Mouse (Mus musculus) myocyte (in vitro differentiated cells): Measurements from ENCODE around the gene Mical2.

ENCODE experiments used
- CEBPB ChIP-seq: IDR thresholded peaks from 2 replicates; pipeline ENCODE4 v1.6.1; 2011; ENCODE audit warnings: mild to moderate bottlenecking, moderate library complexity; ENCODE audit not compliant: poor library complexity, insufficient read depth, severe bottlenecking
- MAX ChIP-seq: IDR thresholded peaks from one replicate; pipeline ENCODE4 v1.6.1; 2011; ENCODE audit warnings: low read depth, mild to moderate bottlenecking, control low read depth
- MYOD1 ChIP-seq, 3 experiments: IDR thresholded peaks; one replicate each; pipeline ENCODE4 v1.6.1; 2011; ENCODE audit warnings: control low read depth in 2 of 3, low read depth in 2 of 3, mild to moderate bottlenecking in 2 of 3, moderate library complexity in 1 of 3; ENCODE audit not compliant: insufficient read length in 2 of 3, control insufficient read depth in 1 of 3
- MYOG ChIP-seq, 3 experiments: IDR thresholded peaks; one replicate each; pipeline ENCODE4 v1.6.1; 2011; ENCODE audit warnings: control low read depth in 2 of 3, low read depth in 2 of 3, mild to moderate bottlenecking in 2 of 3; ENCODE audit not compliant: insufficient read length in 2 of 3, control insufficient read depth in 1 of 3, insufficient read depth in 1 of 3
- POLR2A ChIP-seq: IDR thresholded peaks from one replicate; pipeline ENCODE4 v1.6.1; 2011; ENCODE audit warnings: low read depth, mild to moderate bottlenecking, control low read depth, moderate library complexity; ENCODE audit not compliant: insufficient read length
- POLR2AphosphoS2 ChIP-seq: IDR thresholded peaks from one replicate; pipeline ENCODE4 v1.6.1; 2011; ENCODE audit warnings: low read depth, control low read depth; ENCODE audit not compliant: insufficient read length
- REST ChIP-seq: IDR thresholded peaks from one replicate; pipeline ENCODE4 v1.6.1; 2011; ENCODE audit warnings: mild to moderate bottlenecking, control low read depth, moderate library complexity; ENCODE audit not compliant: insufficient read depth, insufficient read length
- SRF ChIP-seq: IDR thresholded peaks from one replicate; pipeline ENCODE4 v1.6.1; 2011; ENCODE audit warnings: low read depth; ENCODE audit not compliant: control insufficient read depth, insufficient read length
- TCF12 ChIP-seq: IDR thresholded peaks from one replicate; pipeline ENCODE4 v1.6.1; 2011; ENCODE audit warnings: mild to moderate bottlenecking, control low read depth; ENCODE audit not compliant: poor library complexity, insufficient read depth, severe bottlenecking
- USF1 ChIP-seq: IDR thresholded peaks from one replicate; pipeline ENCODE4 v1.6.1; 2011; ENCODE audit warnings: low read depth, mild to moderate bottlenecking, control low read depth, moderate library complexity

DNA sequence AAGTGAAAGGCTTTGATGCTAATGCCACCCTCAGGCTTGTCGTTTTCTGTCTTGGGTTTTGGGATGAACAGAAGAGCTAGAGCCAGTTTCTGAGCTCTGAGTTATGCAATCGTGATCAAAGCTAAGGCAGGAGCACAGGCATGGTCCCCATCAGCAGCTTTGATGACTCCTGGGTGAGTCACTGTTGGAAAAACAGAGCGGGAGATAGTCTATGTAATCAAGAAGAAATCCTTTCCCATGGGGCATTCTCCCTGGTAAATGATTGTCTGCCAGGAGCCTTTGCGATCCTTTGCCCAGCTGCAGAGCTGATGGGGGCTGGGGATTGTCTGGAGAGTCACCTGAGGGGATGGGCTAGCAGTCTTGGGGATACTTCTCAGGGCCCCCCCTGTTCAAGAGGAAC lies 23.5 kb upstream of the Mical2 start:
- TF ChIP-seq POLR2A (no peak), USF1 (no peak), POLR2AphosphoS2 (no peak), MYOD1 (IDR thresholded peaks at IDR 0.05; ENCODE audit: control insufficient read depth in 1 of 3, insufficient read length in 2 of 3, low read depth in 2 of 3) (peak in 2 of 3 experiments; percentile 31 to 42), SRF (no peak), MYOG (IDR thresholded peaks at IDR 0.05; ENCODE audit: control insufficient read depth in 1 of 3, insufficient read depth in 1 of 3, insufficient read length in 2 of 3, low read depth in 2 of 3) (no peak), MAX (no peak), TCF12 (peak; percentile 37), REST (no peak), CEBPB (peak; percentile 97)
